Mouse (Mus musculus): ENCODE results near the gene Gm13272. TPM values are rescaled to one million over a fixed set of nuclear protein-coding genes. Genes with fewer than 3 reads are reported as not detected.
"Not testable (repeated sequence)": the region's sequence is repeated elsewhere in the genome, so short reads cannot be mapped to it uniquely, and the experiment has no call there.

The Gm13272 gene
- polyA plus RNA-seq, 1 experiment from 2014 or later: not detected

- WGBS (ENCODE audit: insufficient replicate concordance): 6% methylated on average over 20 of the region's 42 CpGs
- H3K36me3 ChIP-seq (replicated peaks; ENCODE audit: insufficient read depth, low read length); H3K4me1 ChIP-seq (ENCODE audit: insufficient read depth); ATAC-seq; H3K27me3 ChIP-seq (ENCODE audit: insufficient read depth, low read length); H3K9me3 ChIP-seq (ENCODE audit: low read length): not testable (repeated sequence)
- TF ChIP-seq CTCF (IDR thresholded peaks at IDR 0.05; ENCODE audit: low read depth): peak; percentile 67
- H3K9ac ChIP-seq (replicated peaks): peak overlapping the region; percentile 34; the same call in 1 of the 2 replicates
- peak overlapping the region; percentile 51; the same call in 1 of the 2 replicates for H3K27ac ChIP-seq (ENCODE audit: low read depth)
- H3K4me2 ChIP-seq (ENCODE audit: low read depth, low read length): peak overlapping the region; percentile 51
- H3K4me3 ChIP-seq (ENCODE audit: low read depth, low read length): peak overlapping the region; percentile 26; the same call in 1 of the 2 replicates
- DNase-seq: peak; percentile 64
Measured at GRCm38 (mm10) chr4:88763384-88764018, 16.1 kb upstream of the Gm13272 start.

DNA sequence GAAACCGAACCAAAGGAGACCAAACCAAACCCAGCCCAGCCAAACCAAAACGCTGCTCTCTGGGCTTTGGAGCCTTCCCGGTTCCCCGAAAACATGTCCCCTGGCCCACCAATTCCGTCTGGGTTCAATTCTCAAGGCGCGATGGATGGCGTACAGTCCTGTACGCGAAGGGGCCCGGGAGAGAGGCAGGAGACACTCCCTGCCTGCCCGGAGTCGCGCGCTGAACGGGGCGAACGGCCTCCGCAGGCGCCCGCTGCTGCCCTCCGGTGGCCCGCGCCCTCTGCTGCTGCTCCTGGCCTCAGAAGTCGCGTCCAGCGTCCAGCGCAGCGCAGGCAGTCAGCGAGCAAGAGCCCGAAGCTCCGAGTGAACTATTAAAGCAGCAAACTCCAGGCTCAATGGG, 6.1 kb upstream of the Gm13272 start, which contains the start of gene Gm13290:
Gene Gm13290, plus strand, starts transcription at position 301 of the 400 bp plus-strand sequence.
- no CpG with 5 or more reads among the region's 32 CpGs for WGBS (ENCODE audit: insufficient replicate concordance)
- not testable (repeated sequence) for H3K4me2 ChIP-seq (ENCODE audit: low read depth, low read length); H3K9me3 ChIP-seq (ENCODE audit: low read length); H3K4me1 ChIP-seq (ENCODE audit: insufficient read depth); H3K36me3 ChIP-seq (replicated peaks; ENCODE audit: insufficient read depth, low read length); H3K4me3 ChIP-seq (ENCODE audit: low read depth, low read length); H3K27me3 ChIP-seq (ENCODE audit: insufficient read depth, low read length); DNase-seq; H3K27ac ChIP-seq (ENCODE audit: low read depth); ATAC-seq; H3K9ac ChIP-seq (replicated peaks)

DNA sequence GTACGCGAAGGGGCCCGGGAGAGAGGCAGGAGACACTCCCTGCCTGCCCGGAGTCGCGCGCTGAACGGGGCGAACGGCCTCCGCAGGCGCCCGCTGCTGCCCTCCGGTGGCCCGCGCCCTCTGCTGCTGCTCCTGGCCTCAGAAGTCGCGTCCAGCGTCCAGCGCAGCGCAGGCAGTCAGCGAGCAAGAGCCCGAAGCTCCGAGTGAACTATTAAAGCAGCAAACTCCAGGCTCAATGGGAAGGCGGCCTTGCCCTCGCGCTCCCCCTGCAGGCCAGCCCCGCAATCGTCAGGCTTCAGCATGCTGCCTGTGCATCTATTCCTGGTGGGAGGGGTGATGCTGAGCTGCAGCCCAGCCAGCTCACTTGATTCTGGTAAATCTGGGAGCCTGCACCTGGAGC, 3.0 kb upstream of the Gm13272 start, which contains the start of gene Gm13289:
Gene Gm13289, plus strand, starts transcription at position 301 of the 400 bp plus-strand sequence.
- not testable (repeated sequence) for H3K27me3 ChIP-seq (ENCODE audit: insufficient read depth, low read length); H3K9ac ChIP-seq (replicated peaks); H3K9me3 ChIP-seq (ENCODE audit: low read length); DNase-seq; ATAC-seq; H3K4me2 ChIP-seq (ENCODE audit: low read depth, low read length); H3K4me3 ChIP-seq (ENCODE audit: low read depth, low read length); H3K27ac ChIP-seq (ENCODE audit: low read depth); H3K4me1 ChIP-seq (ENCODE audit: insufficient read depth); H3K36me3 ChIP-seq (replicated peaks; ENCODE audit: insufficient read depth, low read length)
- WGBS (ENCODE audit: insufficient replicate concordance): no CpG with 5 or more reads among the region's 29 CpGs

GRCm38 (mm10) chr4:88780320-88780719, 670 bp downstream of the Gm13272 start:
- H3K9ac ChIP-seq (replicated peaks); DNase-seq; H3K27me3 ChIP-seq (ENCODE audit: insufficient read depth, low read length); ATAC-seq; H3K36me3 ChIP-seq (replicated peaks; ENCODE audit: insufficient read depth, low read length); H3K4me1 ChIP-seq (ENCODE audit: insufficient read depth); H3K4me3 ChIP-seq (ENCODE audit: low read depth, low read length); H3K27ac ChIP-seq (ENCODE audit: low read depth); H3K9me3 ChIP-seq (ENCODE audit: low read length); H3K4me2 ChIP-seq (ENCODE audit: low read depth, low read length): not testable (repeated sequence)
- WGBS (ENCODE audit: insufficient replicate concordance): 47% methylated on average over 11 of the region's 18 CpGs

- not testable (repeated sequence) for H3K4me2 ChIP-seq (ENCODE audit: low read depth, low read length); ATAC-seq; H3K4me1 ChIP-seq (ENCODE audit: insufficient read depth); H3K9ac ChIP-seq (replicated peaks); DNase-seq; H3K27me3 ChIP-seq (ENCODE audit: insufficient read depth, low read length); H3K9me3 ChIP-seq (ENCODE audit: low read length); H3K36me3 ChIP-seq (replicated peaks; ENCODE audit: insufficient read depth, low read length)
- Histone ChIP-seq H3K27ac (ENCODE audit: low read depth) (peak within 1 kb of the TSS; percentile 39; the same call in 1 of the 2 replicates), H3K4me3 (ENCODE audit: low read depth, low read length) (0 out of 2 replicates have a peak within 1 kb of the TSS, but pooled peaks have one; percentile 19)
- WGBS (ENCODE audit: insufficient replicate concordance): 0% methylated on average over 1 of the region's 7 CpGs
Measured at GRCm38 (mm10) chr4:88781831-88782230, 2.2 kb downstream of the Gm13272 start, which contains the start of gene Ifnz. Ifnz (plus strand) TSS chr4:88782131.

GRCm38 (mm10) chr4:88782335-88782734, 2.7 kb downstream of the Gm13272 start:
- not testable (repeated sequence) for ATAC-seq
- H3K27ac ChIP-seq (ENCODE audit: low read depth): peak overlapping the region; percentile 39; the same call in 1 of the 2 replicates

DNA sequence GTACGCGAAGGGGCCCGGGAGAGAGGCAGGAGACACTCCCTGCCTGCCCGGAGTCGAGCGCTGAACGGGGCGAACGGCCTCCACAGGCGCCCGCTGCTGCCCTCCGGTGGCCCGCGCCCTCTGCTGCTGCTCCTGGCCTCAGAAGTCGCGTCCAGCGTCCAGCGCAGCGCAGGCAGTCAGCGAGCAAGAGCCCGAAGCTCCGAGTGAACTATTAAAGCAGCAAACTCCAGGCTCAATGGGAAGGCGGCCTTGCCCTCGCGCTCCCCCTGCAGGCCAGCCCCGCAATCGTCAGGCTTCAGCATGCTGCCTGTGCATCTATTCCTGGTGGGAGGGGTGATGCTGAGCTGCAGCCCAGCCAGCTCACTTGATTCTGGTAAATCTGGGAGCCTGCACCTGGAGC, 5.8 kb downstream of the Gm13272 start, which contains the start of gene Gm13276:
Gene Gm13276, plus strand, starts transcription at position 301 of the 400 bp plus-strand sequence.
- not testable (repeated sequence) for H3K27me3 ChIP-seq (ENCODE audit: insufficient read depth, low read length); H3K9me3 ChIP-seq (ENCODE audit: low read length); H3K36me3 ChIP-seq (replicated peaks; ENCODE audit: insufficient read depth, low read length); H3K4me3 ChIP-seq (ENCODE audit: low read depth, low read length); DNase-seq; ATAC-seq; H3K27ac ChIP-seq (ENCODE audit: low read depth); H3K9ac ChIP-seq (replicated peaks); H3K4me2 ChIP-seq (ENCODE audit: low read depth, low read length); H3K4me1 ChIP-seq (ENCODE audit: insufficient read depth)
- no CpG with 5 or more reads among the region's 27 CpGs for WGBS (ENCODE audit: insufficient replicate concordance)

More at GRCm38 (mm10) chr4:88782335-88782734, 2.7 kb downstream of the Gm13272 start:
- H3K9ac ChIP-seq (replicated peaks); H3K4me1 ChIP-seq (ENCODE audit: insufficient read depth); H3K9me3 ChIP-seq (ENCODE audit: low read length); DNase-seq; H3K27me3 ChIP-seq (ENCODE audit: insufficient read depth, low read length); H3K4me2 ChIP-seq (ENCODE audit: low read depth, low read length); H3K36me3 ChIP-seq (replicated peaks; ENCODE audit: insufficient read depth, low read length): not testable (repeated sequence)
- 0% methylated on average over 3 of the region's 31 CpGs for WGBS (ENCODE audit: insufficient replicate concordance)
- peak; percentile 26 for TF ChIP-seq CTCF (IDR thresholded peaks at IDR 0.05; ENCODE audit: low read depth)
- H3K4me3 ChIP-seq (ENCODE audit: low read depth, low read length): 0 out of 2 replicates have a peak overlapping the region, but pooled peaks have one; percentile 19
